Comparison of ENCODE assay signal across 8 mouse cellular contexts in the genomic region with DNA sequence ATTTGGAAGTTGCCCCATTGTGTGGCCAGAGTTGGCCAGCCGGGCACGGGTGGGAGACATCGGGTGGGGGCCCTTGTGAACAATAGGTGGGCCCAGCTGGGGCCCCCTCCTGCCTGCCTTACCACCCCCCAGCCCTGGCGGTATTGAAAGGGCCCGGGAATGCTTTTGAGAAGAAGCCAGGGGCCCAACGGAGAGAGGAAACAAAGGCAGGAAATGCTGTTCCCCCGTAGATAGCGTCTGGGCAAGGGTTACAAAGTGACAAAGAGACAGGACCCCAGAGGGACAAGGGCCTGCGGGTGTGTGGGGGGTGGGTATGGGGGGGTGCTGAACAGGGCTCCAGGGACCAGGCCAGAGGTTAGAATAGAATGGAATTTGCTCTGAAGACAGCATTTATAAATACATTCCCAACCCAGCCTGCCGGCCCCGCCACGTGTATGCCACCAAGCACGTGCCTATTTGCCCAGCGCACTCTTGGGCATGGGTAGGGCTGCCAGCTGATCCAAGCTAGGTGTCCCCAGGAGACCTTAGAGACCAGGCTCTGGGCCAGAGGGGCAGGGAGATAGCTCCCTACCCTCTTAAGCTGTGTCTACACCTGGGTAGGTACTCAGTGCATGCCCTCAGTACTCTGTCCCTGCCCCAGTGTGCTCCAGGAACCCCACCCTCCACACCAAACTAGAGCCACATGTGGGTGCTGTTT. TPM values are rescaled to one million over a fixed set of nuclear protein-coding genes. Genes with fewer than 3 reads are reported as not detected.
A peak's percentile ranks its signal among the peaks of the same experiment; 100 is the strongest.
DNase-seq lines count a peak whose midpoint lies in the region; ATAC-seq lines count a peak whose summit lies in the region.

No protein-coding gene starts in this region.

- ATAC-seq in limb, embryonic 15.5 days (ENCODE audit: insufficient number of reproducible peaks, low FRiP score, low TSS enrichment, low read depth), result peak; percentile 12; the same call in 1 of the 2 replicates
- ATAC-seq in stomach, embryonic 16.5 days (ENCODE audit: insufficient read depth, low FRiP score), result peak; percentile 18; the same call in 1 of the 2 replicates

- H3K4me1 ChIP-seq in limb, embryonic 15.5 days, result peaks cover 7% of the 10 kb centered on the region; the same call in 1 of the 2 replicates
- peaks cover 18% of the 10 kb centered on the region for H3K4me1 ChIP-seq in stomach, embryonic 16.5 days (ENCODE audit: control insufficient read depth, insufficient read depth, low read length)

- peak; percentile 38 for DNase-seq in thymus, postnatal 14 days
- no peak for DNase-seq in thymus, postnatal 10 days (ENCODE audit: low spot score in 2 of 2)
- peak; percentile 65 for DNase-seq in heart, postnatal 25 days (ENCODE audit: low spot score)
- no peak for DNase-seq in layer of hippocampus, adult 9-11 months
- no peak for DNase-seq in cerebellum, adult 18-20 months
- no peak for DNase-seq in spleen, postnatal 10 days (ENCODE audit: low spot score in 2 of 2)

- H3K27me3 ChIP-seq in limb, embryonic 15.5 days, result no peaks in the 10 kb centered on the region
- H3K27me3 ChIP-seq in stomach, embryonic 16.5 days (ENCODE audit: control insufficient read depth, insufficient read depth, low read length), result no peaks in the 10 kb centered on the region

- 63% methylated on average over 14 of the region's 14 CpGs for WGBS in limb, embryonic 15.5 days
- 40% methylated on average over 14 of the region's 14 CpGs for WGBS in stomach, embryonic 16.5 days

- H3K4me2 ChIP-seq in limb, embryonic 15.5 days, result no peak overlapping the region
- H3K4me2 ChIP-seq in stomach, embryonic 16.5 days (ENCODE audit: low read depth, low read length), result no peak overlapping the region

- intact Hi-C loops in heart, postnatal 25 days (cut with DNase I), result loop anchor here (2.0 kb wide), 2 partner anchors 46 to 52 kb away; no protein-coding TSS in a partner anchor

- no peaks in the 10 kb centered on the region for H3K36me3 ChIP-seq in limb, embryonic 15.5 days
- H3K36me3 ChIP-seq in stomach, embryonic 16.5 days (ENCODE audit: control insufficient read depth, insufficient read depth, low read length), result 0 out of 2 replicates have a peak, but pooled peaks cover 3% of the 10 kb centered on the region

- H3K4me3 ChIP-seq in limb, embryonic 15.5 days, result no peak overlapping the region
- no peak overlapping the region for H3K4me3 ChIP-seq in stomach, embryonic 16.5 days (replicated peaks; ENCODE audit: low read length)

- no peaks in the 10 kb centered on the region for H3K9me3 ChIP-seq in limb, embryonic 15.5 days
- H3K9me3 ChIP-seq in stomach, embryonic 16.5 days (replicated peaks; ENCODE audit: control insufficient read depth, low read length), result no peaks in the 10 kb centered on the region

- H3K27ac ChIP-seq in limb, embryonic 15.5 days, result 0 out of 2 replicates have a peak overlapping the region, but pooled peaks have one; percentile 33
- peak overlapping the region; percentile 56 for H3K27ac ChIP-seq in stomach, embryonic 16.5 days (ENCODE audit: low read length)

- H3K9ac ChIP-seq in limb, embryonic 15.5 days, result no peak overlapping the region
- H3K9ac ChIP-seq in stomach, embryonic 16.5 days (ENCODE audit: low read length), result peak overlapping the region; percentile 14; the same call in 1 of the 2 replicates

RNA-seq across cellular contexts. Expression of gene Pdgfb, which starts 10.0 kb away (rescaled TPM):
- total RNA-seq in heart, postnatal 25 days (2021), result 10 to 100 TPM; 24.5 to 33.8 TPM
- 3.1 TPM in 2 replicates for polyA plus RNA-seq in limb, embryonic 15.5 days (2015; fragmentation: Nextera tagmentation; extraction: Ambion mirVana)
- polyA plus RNA-seq in stomach, embryonic 16.5 days (2015; fragmentation: Nextera tagmentation; extraction: Ambion mirVana), result 2.9 and 3.4 TPM in 2 replicates

RNA-seq across cellular contexts. Expression of gene Cbx7, which starts 33.9 kb away (rescaled TPM):
- total RNA-seq in heart, postnatal 25 days (2021), result 1 to 10 TPM; 9.4 to 9.8 TPM
- polyA plus RNA-seq in limb, embryonic 15.5 days (2015; fragmentation: Nextera tagmentation; extraction: Ambion mirVana), result 2.4 and 2.8 TPM in 2 replicates
- 5.7 and 6.9 TPM in 2 replicates for polyA plus RNA-seq in stomach, embryonic 16.5 days (2015; fragmentation: Nextera tagmentation; extraction: Ambion mirVana)

Comparison
In these comparisons a context has a peak if more than half of its experiments do, and no peak if none do; other contexts are left out.
1. DNase-seq: peak in thymus, postnatal 14 days (single experiment) and heart, postnatal 25 days (single experiment); none in thymus, postnatal 10 days (0 of 2), layer of hippocampus, adult 9-11 months (single experiment), cerebellum, adult 18-20 months (0 of 2) and spleen, postnatal 10 days (0 of 2).